Mouse (Mus musculus) liver, postnatal 0 days (tissue): ENCODE measurements around the gene Shisa2.

Source experiments
- CTCF ChIP-seq: sonication (generic); IDR thresholded peaks from 2 replicates; pipeline ENCODE4 v1.5.1; 2016; ENCODE audit warnings: antibody characterized with exemption, low read depth
- EP300 ChIP-seq: IDR thresholded peaks from 2 replicates; pipeline ENCODE4 v1.6.1; 2016; ENCODE audit warnings: antibody characterized with exemption, low read depth, mild to moderate bottlenecking

- TF ChIP-seq CTCF (no peak), EP300 (no peak)
Observed at GRCm38 (mm10) chr14:59644896-59645295, 19.8 kb downstream of the Shisa2 start.
